Mouse (Mus musculus): ENCODE results near the gene Kcnip4. TPM values are rescaled to one million over a fixed set of nuclear protein-coding genes. Genes with fewer than 3 reads are reported as not detected.
A peak's percentile ranks its signal among the peaks of the same experiment; 100 is the strongest.

Gene Kcnip4
- polyA plus RNA-seq, 1 experiment from 2014 or later, result 21.2 TPM

GRCm38 (mm10) chr5:49460643-49461276, 63.9 kb downstream of the Kcnip4 start:
- no peaks in the 10 kb centered on the region for H3K36me3 ChIP-seq
- no peaks in the 10 kb centered on the region for H3K27me3 ChIP-seq
- H3K9me3 ChIP-seq, result no peaks in the 10 kb centered on the region
- no peaks in the 10 kb centered on the region for H3K4me1 ChIP-seq (replicated peaks)
- H3K4me2 ChIP-seq, result no peak overlapping the region
- ATAC-seq (ENCODE audit: low FRiP score, low read depth), result no peak
- H3K27ac ChIP-seq (replicated peaks), result no peak overlapping the region
- H3K4me3 ChIP-seq, result no peak overlapping the region
- H3K9ac ChIP-seq, result no peak overlapping the region
- WGBS, result 52% methylated on average over 6 of the region's 6 CpGs

- H3K4me1 ChIP-seq (replicated peaks), result no peaks in the 10 kb centered on the region
- ATAC-seq (ENCODE audit: low FRiP score, low read depth), result no peak
- WGBS, result 86% methylated on average over 3 of the region's 3 CpGs
- H3K9me3 ChIP-seq, result no peaks in the 10 kb centered on the region
- H3K9ac ChIP-seq, result no peak overlapping the region
- H3K27me3 ChIP-seq, result no peaks in the 10 kb centered on the region
- H3K4me3 ChIP-seq, result no peak overlapping the region
- no peak overlapping the region for H3K4me2 ChIP-seq
- no peak overlapping the region for H3K27ac ChIP-seq (replicated peaks)
- no peaks in the 10 kb centered on the region for H3K36me3 ChIP-seq
These were observed 71.6 kb downstream of the Kcnip4 start for GRCm38 (mm10) chr5:49453100-49453499.

GRCm38 (mm10) chr5:49451295-49451694, 73.4 kb downstream of the Kcnip4 start:
- H3K27ac ChIP-seq (replicated peaks), result no peak overlapping the region
- no peak overlapping the region for H3K9ac ChIP-seq
- no peaks in the 10 kb centered on the region for H3K27me3 ChIP-seq
- H3K9me3 ChIP-seq, result no peaks in the 10 kb centered on the region
- no peak overlapping the region for H3K4me2 ChIP-seq
- no peak for ATAC-seq (ENCODE audit: low FRiP score, low read depth)
- no peaks in the 10 kb centered on the region for H3K36me3 ChIP-seq
- no peaks in the 10 kb centered on the region for H3K4me1 ChIP-seq (replicated peaks)
- H3K4me3 ChIP-seq, result no peak overlapping the region

- no peak overlapping the region for H3K9ac ChIP-seq
- WGBS, result 84% methylated on average over 3 of the region's 3 CpGs
- H3K4me3 ChIP-seq, result no peak overlapping the region
- no peaks in the 10 kb centered on the region for H3K4me1 ChIP-seq (replicated peaks)
- no peaks in the 10 kb centered on the region for H3K27me3 ChIP-seq
- no peak overlapping the region for H3K27ac ChIP-seq (replicated peaks)
- no peak for ATAC-seq (ENCODE audit: low FRiP score, low read depth)
- H3K4me2 ChIP-seq, result no peak overlapping the region
- no peaks in the 10 kb centered on the region for H3K9me3 ChIP-seq
- H3K36me3 ChIP-seq, result no peaks in the 10 kb centered on the region
These were observed 73.8 kb downstream of the Kcnip4 start for GRCm38 (mm10) chr5:49450876-49451275.

- Histone ChIP-seq H3K9ac (no peak overlapping the region), H3K9me3 (no peaks in the 10 kb centered on the region), H3K4me3 (no peak overlapping the region), H3K4me1 (replicated peaks) (no peaks in the 10 kb centered on the region), H3K36me3 (no peaks in the 10 kb centered on the region), H3K27me3 (no peaks in the 10 kb centered on the region), H3K4me2 (no peak overlapping the region), H3K27ac (replicated peaks) (no peak overlapping the region)
- ATAC-seq (ENCODE audit: low FRiP score, low read depth), result no peak
- 67% methylated on average over 2 of the region's 2 CpGs for WGBS
These were observed 87.5 kb downstream of the Kcnip4 start for GRCm38 (mm10) chr5:49437236-49437635.

GRCm38 (mm10) chr5:49427689-49428088, 97.0 kb downstream of the Kcnip4 start:
- Histone ChIP-seq H3K36me3 (no peaks in the 10 kb centered on the region), H3K4me2 (no peak overlapping the region), H3K9me3 (no peaks in the 10 kb centered on the region), H3K27me3 (no peaks in the 10 kb centered on the region), H3K9ac (no peak overlapping the region), H3K4me3 (no peak overlapping the region), H3K27ac (replicated peaks) (no peak overlapping the region), H3K4me1 (replicated peaks) (no peaks in the 10 kb centered on the region)
- no peak for ATAC-seq (ENCODE audit: low FRiP score, low read depth)

- no peak overlapping the region for H3K4me3 ChIP-seq
- no peaks in the 10 kb centered on the region for H3K36me3 ChIP-seq
- no peaks in the 10 kb centered on the region for H3K9me3 ChIP-seq
- no peak overlapping the region for H3K27ac ChIP-seq (replicated peaks)
- H3K27me3 ChIP-seq, result no peaks in the 10 kb centered on the region
- no peak overlapping the region for H3K9ac ChIP-seq
- ATAC-seq (ENCODE audit: low FRiP score, low read depth), result no peak
- H3K4me1 ChIP-seq (replicated peaks), result no peaks in the 10 kb centered on the region
- no peak overlapping the region for H3K4me2 ChIP-seq
These were observed 105.0 kb downstream of the Kcnip4 start for GRCm38 (mm10) chr5:49419707-49420106.

- no peak overlapping the region for H3K9ac ChIP-seq
- H3K27ac ChIP-seq (replicated peaks), result no peak overlapping the region
- H3K9me3 ChIP-seq, result no peaks in the 10 kb centered on the region
- no peaks in the 10 kb centered on the region for H3K4me1 ChIP-seq (replicated peaks)
- H3K4me3 ChIP-seq, result no peak overlapping the region
- H3K27me3 ChIP-seq, result no peaks in the 10 kb centered on the region
- ATAC-seq (ENCODE audit: low FRiP score, low read depth), result no peak
- H3K4me2 ChIP-seq, result no peak overlapping the region
- WGBS, result 44% methylated on average over 1 of the region's 1 CpGs
- H3K36me3 ChIP-seq, result no peaks in the 10 kb centered on the region
These were observed 116.4 kb downstream of the Kcnip4 start for GRCm38 (mm10) chr5:49408351-49408750.

- Histone ChIP-seq H3K4me1 (replicated peaks) (no peaks in the 10 kb centered on the region), H3K9ac (no peak overlapping the region), H3K4me2 (no peak overlapping the region), H3K9me3 (no peaks in the 10 kb centered on the region), H3K27ac (replicated peaks) (no peak overlapping the region), H3K36me3 (no peaks in the 10 kb centered on the region), H3K4me3 (no peak overlapping the region), H3K27me3 (no peaks in the 10 kb centered on the region)
- 41% methylated on average over 3 of the region's 3 CpGs for WGBS
- ATAC-seq (ENCODE audit: low FRiP score, low read depth), result no peak
These were observed 154.1 kb downstream of the Kcnip4 start for GRCm38 (mm10) chr5:49370543-49371076.

GRCm38 (mm10) chr5:49368636-49369423, 155.9 kb downstream of the Kcnip4 start:
- 49% methylated on average over 13 of the region's 13 CpGs for WGBS
- Histone ChIP-seq H3K36me3 (no peaks in the 10 kb centered on the region), H3K27ac (replicated peaks) (no peak overlapping the region), H3K4me2 (no peak overlapping the region), H3K9me3 (no peaks in the 10 kb centered on the region), H3K4me3 (no peak overlapping the region), H3K9ac (no peak overlapping the region), H3K4me1 (replicated peaks) (no peaks in the 10 kb centered on the region), H3K27me3 (no peaks in the 10 kb centered on the region)
- ATAC-seq (ENCODE audit: low FRiP score, low read depth), result peak; percentile 43; the same call in 1 of the 2 replicates

GRCm38 (mm10) chr5:49356381-49356780, 168.3 kb downstream of the Kcnip4 start:
- Histone ChIP-seq H3K4me1 (replicated peaks) (no peaks in the 10 kb centered on the region), H3K9me3 (no peaks in the 10 kb centered on the region), H3K27me3 (no peaks in the 10 kb centered on the region), H3K36me3 (no peaks in the 10 kb centered on the region), H3K9ac (no peak overlapping the region), H3K4me3 (no peak overlapping the region), H3K27ac (replicated peaks) (no peak overlapping the region), H3K4me2 (no peak overlapping the region)
- WGBS, result 66% methylated on average over 3 of the region's 3 CpGs
- ATAC-seq (ENCODE audit: low FRiP score, low read depth), result no peak

- 68% methylated on average over 5 of the region's 5 CpGs for WGBS
- Histone ChIP-seq H3K36me3 (no peaks in the 10 kb centered on the region), H3K9ac (no peak overlapping the region), H3K27ac (replicated peaks) (no peak overlapping the region), H3K4me3 (no peak overlapping the region), H3K9me3 (no peaks in the 10 kb centered on the region), H3K27me3 (no peaks in the 10 kb centered on the region), H3K4me1 (replicated peaks) (no peaks in the 10 kb centered on the region), H3K4me2 (no peak overlapping the region)
- no peak for ATAC-seq (ENCODE audit: low FRiP score, low read depth)
These were observed 172.6 kb downstream of the Kcnip4 start for GRCm38 (mm10) chr5:49352061-49352460.

All from hindbrain, embryonic 15.5 days (tissue).